Mouse (Mus musculus): ENCODE measurements at regions not wholly inside any gene's neighbourhood (a gene's known extent, or its start where the extent isn't known, plus 50 kb on each side); places are given as distances from the start of the nearest gene placed in this dataset.
A peak's percentile ranks its signal among the peaks of the same experiment; 100 is the strongest.

DNA sequence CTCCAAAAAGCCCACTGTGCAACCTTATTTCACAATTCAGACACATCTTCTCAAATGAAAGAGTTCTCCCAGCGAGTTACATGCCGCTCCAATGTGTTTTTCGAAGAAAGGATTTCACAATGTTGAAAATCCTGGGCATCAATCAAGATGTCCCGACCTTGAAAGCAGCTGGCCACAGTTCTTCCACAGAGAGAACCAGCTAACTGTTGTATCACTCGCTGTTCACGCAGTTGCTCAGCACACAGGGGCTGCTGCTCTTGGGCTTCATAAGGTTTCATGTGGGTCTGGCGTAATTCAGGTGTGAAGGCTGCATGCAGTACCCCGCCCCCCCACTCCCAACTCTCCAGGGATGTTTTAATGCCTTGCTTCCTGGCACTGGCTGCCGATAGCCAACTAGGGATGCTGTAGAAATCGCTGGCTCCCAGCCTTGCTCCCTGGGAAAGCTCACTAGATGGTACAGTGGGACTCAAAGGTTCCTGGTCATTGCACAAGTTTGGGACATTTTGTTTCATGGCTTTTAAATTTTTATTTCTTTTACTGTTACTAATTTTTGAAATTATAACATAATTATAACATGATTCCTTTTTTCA lies 65.5 kb upstream of the Sash1 start:
- H3K9ac ChIP-seq (ENCODE audit: low read depth, low read length): no peak overlapping the region
- no peak overlapping the region for H3K4me3 ChIP-seq (ENCODE audit: low read depth, low read length)
- ATAC-seq: no peak
- no peak overlapping the region for H3K27ac ChIP-seq (ENCODE audit: low read depth, low read length)
- H3K27me3 ChIP-seq (replicated peaks; ENCODE audit: control insufficient read depth, insufficient read depth, low read length): no peaks in the 10 kb centered on the region
- H3K36me3 ChIP-seq (ENCODE audit: control insufficient read depth, insufficient read depth): no peaks in the 10 kb centered on the region
- 79% methylated on average over 10 of the region's 10 CpGs for WGBS
- no peaks in the 10 kb centered on the region for H3K9me3 ChIP-seq (ENCODE audit: control insufficient read depth)
- no peak overlapping the region for H3K4me2 ChIP-seq (replicated peaks; ENCODE audit: low read depth)
- no peaks in the 10 kb centered on the region for H3K4me1 ChIP-seq (replicated peaks; ENCODE audit: control insufficient read depth, insufficient read depth, low read length)
- TF ChIP-seq CTCF (IDR thresholded peaks at IDR 0.05; ENCODE audit: low read depth): no peak

DNA sequence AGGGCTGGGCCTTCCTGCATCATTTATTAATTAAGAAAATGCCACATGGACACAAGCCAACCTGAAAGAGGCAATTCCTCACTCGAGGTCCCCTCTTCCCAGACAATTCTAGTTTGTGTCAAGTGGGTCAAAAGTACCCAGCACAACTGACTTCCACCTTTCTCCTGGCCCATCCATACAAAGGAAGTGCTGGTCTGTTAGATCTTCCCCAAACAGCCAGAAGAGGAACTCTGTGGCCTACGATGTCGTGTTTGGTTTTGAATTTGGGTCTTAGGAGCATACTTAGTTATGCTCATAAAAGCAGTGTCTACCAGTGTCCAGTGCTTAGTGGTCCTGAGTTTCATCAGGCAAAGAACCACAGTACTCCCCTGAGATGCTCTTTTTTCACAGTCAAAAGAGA lies 62.4 kb upstream of the Sash1 start:
- no peaks in the 10 kb centered on the region for H3K4me1 ChIP-seq (replicated peaks; ENCODE audit: control insufficient read depth, insufficient read depth, low read length)
- H3K4me3 ChIP-seq (ENCODE audit: low read depth, low read length): no peak overlapping the region
- H3K4me2 ChIP-seq (replicated peaks; ENCODE audit: low read depth): no peak overlapping the region
- no peaks in the 10 kb centered on the region for H3K36me3 ChIP-seq (ENCODE audit: control insufficient read depth, insufficient read depth)
- no peak overlapping the region for H3K27ac ChIP-seq (ENCODE audit: low read depth, low read length)
- WGBS: 83% methylated on average over 3 of the region's 3 CpGs
- TF ChIP-seq CTCF (IDR thresholded peaks at IDR 0.05; ENCODE audit: low read depth): no peak
- H3K27me3 ChIP-seq (replicated peaks; ENCODE audit: control insufficient read depth, insufficient read depth, low read length): no peaks in the 10 kb centered on the region
- no peaks in the 10 kb centered on the region for H3K9me3 ChIP-seq (ENCODE audit: control insufficient read depth)
- no peak overlapping the region for H3K9ac ChIP-seq (ENCODE audit: low read depth, low read length)
- no peak for ATAC-seq

DNA sequence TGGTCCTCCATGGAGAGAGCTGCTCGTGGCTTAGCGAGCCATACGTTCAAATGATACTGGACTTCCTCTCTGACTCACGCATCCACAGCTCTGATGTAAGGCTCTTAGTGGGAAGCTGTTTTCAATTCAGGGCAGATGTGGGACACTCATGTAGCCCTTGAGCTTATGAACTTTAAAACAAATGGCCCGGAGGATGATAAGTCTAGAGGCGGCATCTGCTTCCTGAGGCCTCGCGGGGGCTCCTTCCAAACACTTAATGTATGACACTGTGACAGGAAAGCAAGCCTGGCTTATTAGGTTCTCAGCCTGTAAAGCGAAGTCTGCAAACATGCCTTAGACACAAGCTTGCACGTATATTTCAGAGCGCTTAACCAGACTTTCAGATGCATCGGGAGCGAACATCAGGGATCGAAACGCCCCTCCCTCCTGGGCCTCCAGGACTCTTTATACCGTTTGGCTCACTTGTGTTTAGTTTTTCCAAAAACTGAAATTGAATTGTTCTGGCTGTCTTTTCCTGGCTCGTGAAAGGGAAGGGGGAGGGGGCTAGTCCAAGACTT lies 59.4 kb upstream of the Sash1 start:
- 0 out of 2 replicates have a peak overlapping the region, but pooled peaks have one; percentile 3 for H3K4me3 ChIP-seq (ENCODE audit: low read depth, low read length)
- no peak overlapping the region for H3K9ac ChIP-seq (ENCODE audit: low read depth, low read length)
- peak overlapping the region; percentile 2; the same call in 1 of the 2 replicates for H3K27ac ChIP-seq (ENCODE audit: low read depth, low read length)
- H3K4me1 ChIP-seq (replicated peaks; ENCODE audit: control insufficient read depth, insufficient read depth, low read length): no peaks in the 10 kb centered on the region
- no peaks in the 10 kb centered on the region for H3K36me3 ChIP-seq (ENCODE audit: control insufficient read depth, insufficient read depth)
- peak overlapping the region; percentile 33 for H3K4me2 ChIP-seq (replicated peaks; ENCODE audit: low read depth)
- no peak for TF ChIP-seq CTCF (IDR thresholded peaks at IDR 0.05; ENCODE audit: low read depth)
- H3K27me3 ChIP-seq (replicated peaks; ENCODE audit: control insufficient read depth, insufficient read depth, low read length): no peaks in the 10 kb centered on the region
- WGBS: 57% methylated on average over 17 of the region's 17 CpGs
- no peak for ATAC-seq
- no peaks in the 10 kb centered on the region for H3K9me3 ChIP-seq (ENCODE audit: control insufficient read depth)

DNA sequence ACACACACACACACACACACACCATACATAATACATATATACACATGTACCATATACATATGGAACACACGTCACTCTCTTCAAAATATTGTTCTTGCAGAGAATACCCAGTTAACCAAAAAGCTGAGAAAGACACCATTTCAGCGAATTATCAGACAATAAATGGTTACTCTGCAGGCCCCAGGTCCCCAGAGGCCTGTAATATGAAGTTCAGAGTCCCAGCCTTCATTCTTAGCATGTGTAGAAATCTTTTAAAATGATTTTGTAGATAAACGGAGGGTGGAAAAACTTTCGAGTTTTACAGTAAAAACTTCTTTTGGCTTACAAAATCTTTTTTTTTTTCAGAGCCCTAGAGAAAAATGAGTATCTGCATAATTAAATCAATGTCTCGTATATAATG lies 58.7 kb upstream of the Sash1 start:
- Histone ChIP-seq H3K9ac (ENCODE audit: low read depth, low read length) (no peak overlapping the region), H3K27me3 (replicated peaks; ENCODE audit: control insufficient read depth, insufficient read depth, low read length) (no peaks in the 10 kb centered on the region), H3K27ac (ENCODE audit: low read depth, low read length) (no peak overlapping the region), H3K36me3 (ENCODE audit: control insufficient read depth, insufficient read depth) (no peaks in the 10 kb centered on the region), H3K9me3 (ENCODE audit: control insufficient read depth) (no peaks in the 10 kb centered on the region), H3K4me1 (replicated peaks; ENCODE audit: control insufficient read depth, insufficient read depth, low read length) (no peaks in the 10 kb centered on the region), H3K4me3 (ENCODE audit: low read depth, low read length) (0 out of 2 replicates have a peak overlapping the region, but pooled peaks have one; percentile 3), H3K4me2 (replicated peaks; ENCODE audit: low read depth) (peak overlapping the region; percentile 33)
- TF ChIP-seq CTCF (IDR thresholded peaks at IDR 0.05; ENCODE audit: low read depth): no peak
- no peak for ATAC-seq
- 63% methylated on average over 5 of the region's 5 CpGs for WGBS

DNA sequence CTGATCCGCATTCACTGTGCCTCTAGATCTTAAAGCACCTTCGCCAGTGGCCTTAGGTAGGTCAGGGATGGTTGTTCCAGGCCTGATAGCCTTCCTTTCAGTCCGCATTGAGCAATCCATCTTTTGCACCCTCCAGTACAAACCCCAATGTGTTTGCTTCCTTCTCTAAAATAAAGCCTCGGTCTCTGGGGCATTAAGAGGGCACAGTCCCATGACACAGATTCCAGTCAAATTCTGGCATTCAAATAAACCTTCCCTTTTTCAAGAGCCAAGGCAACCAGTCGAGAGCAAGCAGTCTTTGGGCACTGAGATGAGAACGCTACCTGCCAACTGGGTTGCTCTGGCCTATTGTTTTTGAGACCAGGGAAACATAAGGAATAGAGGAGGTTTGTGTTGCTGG lies 57.8 kb upstream of the Sash1 start:
- H3K27me3 ChIP-seq (replicated peaks; ENCODE audit: control insufficient read depth, insufficient read depth, low read length): no peaks in the 10 kb centered on the region
- no peaks in the 10 kb centered on the region for H3K9me3 ChIP-seq (ENCODE audit: control insufficient read depth)
- no peak overlapping the region for H3K4me3 ChIP-seq (ENCODE audit: low read depth, low read length)
- H3K4me2 ChIP-seq (replicated peaks; ENCODE audit: low read depth): no peak overlapping the region
- no peak for TF ChIP-seq CTCF (IDR thresholded peaks at IDR 0.05; ENCODE audit: low read depth)
- no peak for ATAC-seq
- H3K9ac ChIP-seq (ENCODE audit: low read depth, low read length): no peak overlapping the region
- H3K36me3 ChIP-seq (ENCODE audit: control insufficient read depth, insufficient read depth): no peaks in the 10 kb centered on the region
- WGBS: 91% methylated on average over 6 of the region's 6 CpGs
- no peak overlapping the region for H3K27ac ChIP-seq (ENCODE audit: low read depth, low read length)
- no peaks in the 10 kb centered on the region for H3K4me1 ChIP-seq (replicated peaks; ENCODE audit: control insufficient read depth, insufficient read depth, low read length)

DNA sequence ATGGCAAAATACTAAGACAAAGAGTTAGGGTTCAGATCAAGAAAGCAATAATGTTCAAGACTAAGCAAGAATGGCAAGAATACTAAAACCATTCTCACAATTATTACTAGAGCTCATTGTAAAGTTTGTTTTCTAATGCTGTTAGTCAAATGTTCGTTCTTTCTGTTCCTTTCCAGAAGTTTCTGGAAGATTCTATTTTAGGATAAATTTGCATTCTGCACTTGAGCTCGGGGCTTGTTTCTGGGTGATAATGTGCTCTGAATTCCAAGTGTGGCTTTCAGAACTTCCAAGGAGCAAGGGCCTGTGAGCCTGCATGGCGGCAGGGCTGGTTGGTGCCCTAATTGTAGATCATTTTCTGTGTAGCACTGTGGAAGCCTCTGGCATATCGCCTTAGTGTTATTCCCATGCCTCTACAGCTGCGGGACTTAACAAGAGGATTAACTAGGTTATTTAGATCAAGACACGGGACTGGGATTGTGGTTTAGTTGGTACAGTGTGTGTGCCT lies 57.1 kb upstream of the Sash1 start:
- 92% methylated on average over 6 of the region's 6 CpGs for WGBS
- H3K4me3 ChIP-seq (ENCODE audit: low read depth, low read length): no peak overlapping the region
- no peaks in the 10 kb centered on the region for H3K27me3 ChIP-seq (replicated peaks; ENCODE audit: control insufficient read depth, insufficient read depth, low read length)
- H3K36me3 ChIP-seq (ENCODE audit: control insufficient read depth, insufficient read depth): no peaks in the 10 kb centered on the region
- no peaks in the 10 kb centered on the region for H3K9me3 ChIP-seq (ENCODE audit: control insufficient read depth)
- no peak overlapping the region for H3K4me2 ChIP-seq (replicated peaks; ENCODE audit: low read depth)
- no peak overlapping the region for H3K9ac ChIP-seq (ENCODE audit: low read depth, low read length)
- TF ChIP-seq CTCF (IDR thresholded peaks at IDR 0.05; ENCODE audit: low read depth): no peak
- no peaks in the 10 kb centered on the region for H3K4me1 ChIP-seq (replicated peaks; ENCODE audit: control insufficient read depth, insufficient read depth, low read length)
- H3K27ac ChIP-seq (ENCODE audit: low read depth, low read length): no peak overlapping the region
- ATAC-seq: no peak
